Mouse (Mus musculus) ES-Bruce4 (cell line): ENCODE measurements around the gene Hrh1.

Experiments used
- CTCF ChIP-seq: IDR thresholded peaks from one replicate; pipeline ENCODE4 v1.8.1; 2011; ENCODE audit warnings: low read depth, low read length
- EP300 ChIP-seq: IDR thresholded peaks from 2 replicates; pipeline ENCODE4 v1.6.1; 2011; ENCODE audit warnings: low read depth, low read length; ENCODE audit not compliant: insufficient read depth

DNA sequence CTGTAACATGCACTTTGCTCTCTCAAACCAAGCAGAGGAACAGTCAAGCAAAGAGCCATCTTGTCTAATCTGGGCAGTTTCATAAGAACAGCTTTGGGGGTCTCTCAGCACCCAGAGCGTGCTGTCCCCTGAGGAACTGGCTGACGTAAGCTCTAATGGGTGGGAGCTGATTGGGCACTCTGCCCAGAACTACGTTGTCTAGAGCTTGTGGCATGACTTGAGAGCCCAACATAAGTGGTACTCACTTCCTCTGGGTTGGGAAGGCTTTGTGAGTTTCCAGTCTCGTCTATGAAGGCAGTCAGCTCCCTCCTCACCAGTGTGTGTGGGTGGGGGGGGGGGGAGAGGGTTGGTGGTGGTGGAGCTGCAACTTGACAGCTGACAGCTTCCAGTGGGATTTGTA, 2.8 kb upstream of the Hrh1 start:
- TF ChIP-seq CTCF (no peak), EP300 (no peak)
